Mouse (Mus musculus) fat pad, adult 2 months (tissue): ENCODE measurements around the gene Cnksr1.

Experiments
- DNase-seq: peaks from one replicate; pipeline ENCODE4 v3.0.0-alpha.2; 2011; ENCODE audit warnings: low read depth, low spot score; ENCODE audit errors: extremely low read depth

Gene Cnksr1

DNA sequence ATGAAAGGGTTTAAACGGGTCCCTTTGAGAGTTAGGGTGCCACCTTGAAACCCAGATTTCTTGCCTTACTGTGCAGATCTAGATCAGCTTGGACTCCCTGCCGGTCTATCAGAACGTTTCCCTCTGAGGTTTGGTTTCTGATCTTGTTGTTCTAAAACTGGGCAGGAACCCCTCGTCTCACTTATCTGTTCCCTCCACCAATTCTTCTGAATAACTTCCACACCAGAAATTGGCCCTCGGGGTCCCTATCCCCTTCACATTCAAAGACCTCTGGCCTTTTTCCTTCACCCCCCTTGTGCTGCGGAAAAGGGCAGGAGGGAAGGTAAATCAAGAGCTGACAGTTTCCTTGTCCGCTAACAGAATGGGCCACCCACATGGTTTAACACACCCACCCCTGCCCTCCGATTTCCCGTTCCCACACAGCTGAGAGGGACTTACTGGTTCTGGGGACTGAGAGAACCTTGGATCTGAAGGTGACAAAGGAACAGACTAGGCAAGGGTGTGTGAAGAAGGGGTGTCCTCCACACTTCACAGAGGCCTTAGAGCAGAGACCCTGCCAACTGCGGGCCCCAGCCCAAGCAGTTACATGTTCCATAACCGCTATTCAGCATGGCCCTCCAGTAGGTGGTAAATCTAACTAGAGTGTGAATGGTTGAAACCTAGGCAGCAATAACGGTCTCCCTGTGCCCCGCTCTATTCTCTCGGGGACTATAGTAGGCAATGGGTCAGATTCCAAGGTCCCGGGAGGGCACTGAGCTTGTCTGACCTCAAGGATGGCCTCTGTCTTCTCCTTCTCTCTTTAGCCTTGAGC lies 14.9 kb upstream of the Cnksr1 start:
- no peak for DNase-seq

DNA sequence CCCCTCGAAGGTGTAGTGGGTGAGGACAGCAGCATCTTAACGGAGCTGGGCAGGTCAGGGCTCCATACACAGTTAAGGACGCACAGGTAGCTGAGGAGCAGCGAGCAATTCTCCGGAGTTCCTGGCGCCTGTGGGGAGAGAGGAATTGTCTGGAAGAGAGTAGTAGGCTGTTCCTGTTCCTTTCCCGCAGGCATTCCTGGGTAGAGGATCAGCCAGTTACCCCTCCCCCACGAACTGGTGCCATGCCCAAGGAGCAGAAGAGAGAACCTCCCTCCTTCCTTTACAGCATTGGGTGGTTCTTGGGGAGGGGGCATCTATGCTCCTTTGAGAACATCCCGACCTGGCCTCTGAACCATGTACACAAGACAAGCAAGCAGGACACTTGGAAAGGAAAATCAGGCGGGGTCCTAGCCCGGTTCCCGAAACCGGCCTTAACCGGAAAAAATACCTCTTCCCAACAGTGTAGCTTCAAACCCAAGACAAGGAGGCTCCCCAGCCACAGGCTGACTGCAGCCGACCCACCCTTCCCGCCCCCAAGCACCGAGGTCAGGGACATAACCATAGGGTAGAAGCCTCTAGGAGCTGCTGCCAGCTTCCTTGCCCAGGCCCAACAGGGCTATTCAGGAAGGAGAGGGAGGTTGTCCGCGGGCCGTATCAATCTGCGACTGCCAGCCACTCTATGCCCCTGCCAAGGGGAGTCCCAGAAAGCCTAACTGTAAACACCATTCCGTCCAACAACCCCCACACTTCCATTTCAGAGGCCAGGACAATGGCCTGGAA lies 14.1 kb upstream of the Cnksr1 start:
- DNase-seq: no peak

DNA sequence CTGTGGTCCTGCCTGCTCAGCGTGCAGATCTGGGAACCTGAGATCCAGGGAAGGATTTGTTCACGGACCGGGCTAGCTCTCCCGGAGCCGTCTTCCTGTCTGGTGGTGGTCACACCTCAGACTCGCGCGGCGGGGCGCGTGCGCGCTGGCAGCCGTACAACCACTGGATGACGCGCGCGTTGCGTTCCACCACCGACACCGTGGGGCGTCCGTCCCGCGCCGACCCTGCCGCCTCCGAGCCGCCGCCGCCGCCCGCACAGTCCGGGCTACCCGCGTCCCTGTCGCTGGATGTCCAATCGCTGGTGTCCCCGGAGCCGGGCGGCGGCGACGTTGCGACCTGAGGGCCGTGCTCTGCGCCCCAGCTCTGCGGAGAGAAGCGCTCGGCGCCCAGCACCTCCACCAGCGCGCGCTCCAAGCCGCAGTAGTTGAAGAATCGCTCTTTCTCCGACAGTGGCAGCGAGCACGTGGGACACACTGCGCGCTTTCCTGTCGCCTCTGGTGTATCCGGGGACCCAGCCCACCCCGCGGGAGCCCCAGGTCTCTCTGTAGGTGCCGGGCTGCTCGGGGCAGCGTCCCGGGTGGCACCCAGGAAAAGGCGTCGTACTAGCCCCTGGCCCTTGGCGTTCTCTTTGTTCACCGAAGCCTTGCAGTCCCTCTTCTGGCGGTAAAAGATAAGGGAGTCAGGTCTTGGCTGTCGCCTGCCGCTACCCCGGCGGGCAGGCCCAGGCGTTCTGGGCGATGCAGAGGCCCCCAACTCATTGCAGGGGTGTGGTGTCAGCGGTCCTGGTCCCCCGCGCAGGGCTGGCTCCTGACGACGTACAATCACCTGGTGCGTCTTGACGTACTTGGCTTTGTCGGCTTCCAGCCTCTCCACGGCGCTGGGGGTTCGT lies 13.3 kb upstream of the Cnksr1 start:
- DNase-seq: no peak

DNA sequence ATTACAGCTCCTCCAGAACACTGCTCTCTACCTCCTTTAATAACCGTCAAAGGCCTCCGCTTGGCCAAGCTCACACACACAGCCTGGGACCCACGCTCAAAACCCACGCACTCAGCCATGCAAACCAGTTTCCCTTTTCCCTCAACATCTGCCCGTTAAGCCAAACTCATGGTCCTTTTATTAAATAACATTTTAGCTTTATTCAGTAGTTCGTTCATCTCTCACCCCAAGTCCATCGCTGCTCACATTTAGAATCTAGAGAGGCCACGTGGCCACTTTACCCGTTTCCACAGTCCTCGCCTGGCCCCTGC lies 12.7 kb upstream of the Cnksr1 start:
- DNase-seq: no peak

DNA sequence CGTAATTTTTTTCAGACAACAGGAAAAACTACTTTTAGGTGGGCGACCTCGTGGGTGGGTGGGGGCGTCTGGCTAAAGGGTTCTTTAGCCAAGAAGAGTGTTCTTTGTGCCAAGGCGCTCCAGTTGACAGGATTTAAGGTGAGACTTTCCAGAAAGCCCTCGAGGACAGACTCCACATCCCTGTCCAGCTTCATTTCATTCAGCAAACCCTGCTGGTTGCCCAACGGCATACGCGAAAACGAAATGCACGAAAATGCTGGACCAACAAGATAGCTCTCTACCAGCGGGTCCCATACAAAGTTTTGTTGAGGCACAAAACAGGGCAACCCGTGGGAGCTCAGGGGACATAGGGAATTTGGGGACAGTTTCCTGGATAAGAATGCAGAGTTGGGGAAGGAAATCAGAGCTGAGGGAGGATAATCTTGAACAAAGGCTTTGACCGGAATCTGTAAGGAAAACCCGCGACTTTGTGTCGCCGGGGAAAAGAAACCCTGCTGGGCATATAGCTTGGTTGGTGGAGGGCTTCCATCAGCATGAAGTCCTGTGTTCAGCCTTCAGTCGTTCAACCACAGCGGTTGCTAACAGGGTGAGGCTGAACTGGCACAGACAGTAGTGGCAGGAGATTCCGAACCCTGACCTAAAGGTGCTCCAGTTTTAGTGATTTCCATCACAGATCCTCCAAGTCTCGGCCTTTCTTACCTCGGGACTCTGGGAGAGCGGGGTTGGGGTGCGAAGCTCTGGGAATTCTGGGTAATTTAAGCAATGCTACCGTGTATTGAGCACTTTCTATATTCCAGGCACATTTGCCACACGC lies 12.1 kb upstream of the Cnksr1 start:
- no peak for DNase-seq

DNA sequence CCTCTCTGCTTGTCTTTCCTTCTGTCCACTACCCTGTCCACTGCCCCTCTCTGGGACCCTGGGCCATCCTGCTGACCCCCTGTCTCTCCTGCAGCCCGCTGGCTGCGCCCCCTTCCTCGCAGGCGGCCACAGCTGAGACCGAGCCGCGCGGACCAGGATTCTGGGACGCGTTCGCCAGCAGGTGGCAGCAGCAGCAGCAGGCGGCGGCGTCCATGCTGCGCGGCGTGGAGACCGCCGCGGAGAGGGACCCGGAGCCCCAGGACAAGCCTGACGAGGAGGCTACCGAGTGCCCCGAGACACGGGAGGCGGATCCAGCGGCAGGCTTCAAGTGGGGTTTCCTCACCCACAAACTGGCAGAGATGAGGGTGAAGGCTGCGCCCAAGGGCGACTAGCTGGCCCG lies 11.5 kb upstream of the Cnksr1 start:
- DNase-seq: no peak

DNA sequence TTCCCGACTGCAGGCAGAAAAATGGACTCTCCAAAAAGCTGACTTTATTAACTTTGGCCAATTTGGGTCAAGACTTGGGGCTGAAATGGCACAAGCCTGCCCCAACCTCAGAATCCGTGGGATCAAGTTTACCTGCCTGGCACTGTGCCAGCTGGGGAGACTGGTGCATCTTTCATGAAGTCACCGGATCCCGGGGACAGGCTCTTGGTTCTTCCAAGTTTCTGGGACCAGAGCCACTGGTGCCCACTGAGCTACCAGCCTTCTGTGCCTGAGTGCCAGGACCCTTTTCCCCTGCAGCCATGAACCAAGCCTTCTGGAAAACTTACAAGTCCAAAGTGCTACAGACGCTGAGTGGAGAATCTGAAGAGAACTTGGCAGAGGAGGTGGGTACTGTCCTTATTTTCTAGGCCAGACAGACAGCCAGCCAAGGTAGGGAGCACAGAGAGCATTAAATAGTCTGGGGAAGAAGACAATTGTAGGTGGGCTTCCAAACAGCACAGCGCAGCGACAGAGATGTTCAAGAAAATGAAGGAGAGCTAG lies 8.6 kb upstream of the Cnksr1 start, which contains the start of gene Gm30191:
Gene Gm30191 (plus strand): TSS at position 217 of the 540 bp plus-strand sequence.
- DNase-seq: no peak

DNA sequence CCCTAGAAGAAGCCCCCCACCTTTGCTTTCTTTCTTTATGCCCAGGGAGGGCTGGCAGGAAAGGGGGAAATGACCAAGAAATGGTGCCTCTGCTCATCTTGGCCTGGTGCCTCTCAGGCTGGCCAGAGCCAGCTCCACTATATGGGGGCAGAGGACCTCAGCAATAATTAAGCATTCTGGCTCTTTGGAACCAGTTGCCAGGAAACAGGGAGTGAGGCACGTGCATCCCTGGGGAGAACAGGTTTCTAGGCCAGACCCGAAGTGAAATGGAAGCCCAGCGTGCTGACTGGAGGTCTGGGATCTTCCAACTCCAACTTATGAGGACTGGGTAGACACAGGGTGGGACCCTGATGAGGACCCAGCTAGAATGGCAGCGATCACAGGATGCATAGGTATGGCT lies 8.1 kb upstream of the Cnksr1 start:
- no peak for DNase-seq

DNA sequence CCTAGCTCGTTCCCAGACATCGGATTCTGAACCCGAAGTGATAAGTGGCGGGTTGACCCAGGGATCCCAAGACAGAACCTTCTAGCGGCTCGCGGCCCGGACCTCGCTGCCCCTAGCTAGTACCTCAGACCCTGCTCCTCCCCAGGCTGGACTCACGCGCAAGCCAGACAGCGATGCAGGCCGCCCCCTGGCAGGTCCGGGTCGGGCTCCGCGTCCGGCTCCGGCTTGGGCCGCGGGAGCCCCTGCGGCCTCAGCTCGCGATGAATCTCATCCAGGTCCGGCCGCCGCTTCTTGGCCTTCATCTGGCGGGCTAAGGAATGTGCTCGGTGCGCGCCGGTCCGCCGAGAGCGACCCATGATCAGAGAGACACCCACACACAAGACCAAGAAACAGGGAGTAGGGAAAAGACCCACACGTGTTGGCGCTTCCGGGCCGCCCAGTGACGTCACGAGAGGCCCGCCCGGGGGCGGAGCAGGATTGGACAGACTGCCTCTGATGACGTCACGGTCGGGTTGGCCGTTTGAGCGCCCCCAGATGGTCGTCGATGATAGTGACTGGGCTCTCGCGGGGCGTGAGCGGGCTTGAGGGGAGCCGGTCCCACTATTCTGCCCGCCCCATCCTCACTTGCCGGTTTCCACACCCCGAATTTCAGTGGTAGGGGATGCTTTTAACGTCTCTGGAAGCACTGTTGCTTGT lies 7.1 kb upstream of the Cnksr1 start, which contains the start of gene Zfp593:
Gene Zfp593 (minus strand): TSS at position 445 of the 696 bp plus-strand sequence.
- peak; percentile 25 for DNase-seq

DNA sequence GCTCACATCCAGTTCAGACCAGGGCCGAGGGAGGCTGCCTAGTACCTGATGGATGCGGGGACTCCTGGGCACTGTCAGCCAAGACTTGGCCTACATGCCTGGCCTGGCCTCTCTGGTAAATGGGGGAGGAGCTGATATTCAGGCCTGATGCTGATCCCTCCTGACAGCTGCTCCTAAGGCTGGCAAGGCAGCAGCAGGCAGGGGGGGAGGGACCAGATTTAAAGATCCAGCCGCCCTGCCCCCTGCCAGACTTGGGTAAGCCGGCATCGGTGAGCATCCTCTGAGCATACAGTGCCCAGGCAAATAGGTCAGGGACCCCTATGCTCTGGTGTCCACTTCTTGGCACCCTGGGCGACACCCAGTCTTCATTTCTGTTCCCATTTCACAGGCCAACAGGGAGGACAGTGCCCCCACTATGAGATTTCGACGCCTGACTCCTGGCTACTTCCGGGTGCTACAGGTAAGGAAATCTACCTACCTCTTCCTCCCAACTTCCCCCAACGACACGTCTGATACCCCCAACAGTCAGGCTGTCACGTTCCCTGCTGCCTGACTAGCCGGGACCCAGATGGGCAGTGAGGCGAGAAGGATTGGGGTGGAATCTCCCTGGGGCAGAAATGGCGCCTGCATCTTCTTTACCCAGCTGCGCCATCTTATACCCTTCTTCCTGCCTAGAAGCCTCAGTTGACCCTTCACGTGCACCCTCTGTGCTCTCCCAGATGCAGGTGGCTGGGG lies 5.5 kb upstream of the Cnksr1 start, which contains the start of gene E130218I03Rik:
Gene E130218I03Rik (plus strand): TSS at position 147 of the 735 bp plus-strand sequence.
- DNase-seq: no peak

DNA sequence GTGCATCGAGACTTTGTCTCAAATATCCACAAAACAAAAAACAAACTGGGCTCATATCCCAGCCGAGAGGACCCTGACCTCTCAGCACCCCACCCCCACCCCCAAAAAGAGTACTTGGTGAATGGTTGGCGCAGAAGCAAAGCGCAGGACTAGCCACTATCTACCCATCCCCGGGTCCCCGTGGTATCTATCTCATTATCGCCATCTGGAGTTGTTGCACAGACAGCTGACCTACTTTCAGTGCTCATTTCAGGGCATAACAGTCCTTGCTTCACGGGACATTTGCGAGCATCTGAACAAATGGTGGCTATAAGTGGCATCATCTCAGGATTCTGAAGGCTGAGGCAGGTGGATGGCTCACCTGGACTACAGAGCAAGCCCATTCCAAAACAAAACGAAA lies 487 bp upstream of the Cnksr1 start:
- no peak for DNase-seq

DNA sequence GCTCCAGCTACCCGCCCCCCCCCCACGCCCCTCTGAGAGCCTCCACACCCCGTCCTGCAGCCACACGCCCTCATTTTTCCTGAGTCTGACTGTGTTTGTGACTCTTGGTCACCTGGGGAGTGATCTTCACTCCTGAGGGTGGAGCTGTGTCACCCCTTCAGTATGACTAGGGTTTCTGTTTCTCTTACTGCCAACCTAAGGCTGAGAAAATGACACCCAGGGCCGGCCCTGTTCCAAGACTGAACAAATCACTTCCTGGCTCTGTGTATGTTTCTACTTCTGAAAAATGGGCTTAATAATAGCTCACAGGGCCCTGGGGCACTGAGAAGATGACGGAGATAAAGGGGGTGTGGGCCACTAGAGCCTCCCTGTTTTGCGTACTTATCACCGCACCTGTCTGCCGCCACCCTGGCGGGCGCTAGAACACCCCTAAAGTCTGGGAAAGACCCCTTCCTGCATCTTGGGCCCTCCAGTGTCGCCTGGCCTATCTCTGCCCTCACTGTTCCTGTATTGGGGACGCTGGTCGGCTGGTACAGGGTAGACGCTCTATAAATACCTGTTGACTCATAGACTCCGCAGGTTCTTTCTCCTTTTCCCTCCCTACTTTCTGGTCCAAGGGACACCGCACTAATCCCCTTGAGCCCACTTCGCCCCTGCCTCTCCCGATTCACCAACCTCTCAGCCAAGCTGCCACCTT lies 469 bp downstream of the Cnksr1 start:
- DNase-seq: no peak

DNA sequence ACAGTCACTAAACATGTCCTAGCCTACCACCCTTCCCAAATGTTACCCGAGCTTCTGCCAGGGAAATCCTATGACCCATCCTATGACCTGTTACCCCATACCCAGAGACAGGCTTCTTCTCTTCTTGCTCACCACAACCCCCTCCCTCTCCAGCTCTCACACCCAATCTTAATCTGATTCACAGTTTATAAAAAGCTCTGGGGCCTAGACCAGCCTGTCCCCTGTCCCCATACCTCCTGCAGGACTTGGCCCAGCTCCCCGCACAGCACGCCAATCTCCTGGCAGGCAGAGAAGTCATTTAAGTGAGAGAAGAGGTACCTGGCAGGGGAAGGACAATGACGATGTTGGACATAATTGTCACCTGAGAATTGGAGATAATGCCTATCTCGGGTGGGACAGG lies 3.3 kb downstream of the Cnksr1 start:
- DNase-seq: no peak

DNA sequence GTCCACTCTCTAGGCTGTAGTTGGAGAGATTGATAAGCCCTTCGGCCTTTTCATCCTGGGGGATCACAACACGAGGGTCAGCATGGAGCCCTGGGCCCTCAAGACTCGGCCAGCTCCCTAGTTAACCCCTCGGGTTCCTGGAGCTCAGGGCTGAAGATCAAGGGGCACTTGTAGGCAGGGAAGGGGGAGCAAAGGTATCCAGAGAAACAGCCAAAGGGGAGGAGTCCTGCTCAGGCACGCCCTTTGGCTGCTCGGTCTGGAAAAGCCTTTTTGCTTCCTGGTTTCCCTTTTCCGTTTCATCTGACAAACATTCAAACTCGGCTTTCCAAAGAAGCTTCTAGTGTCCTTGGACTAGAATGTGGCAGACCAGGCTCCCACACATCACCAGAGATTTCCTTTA lies 7.8 kb downstream of the Cnksr1 start:
- no peak for DNase-seq

DNA sequence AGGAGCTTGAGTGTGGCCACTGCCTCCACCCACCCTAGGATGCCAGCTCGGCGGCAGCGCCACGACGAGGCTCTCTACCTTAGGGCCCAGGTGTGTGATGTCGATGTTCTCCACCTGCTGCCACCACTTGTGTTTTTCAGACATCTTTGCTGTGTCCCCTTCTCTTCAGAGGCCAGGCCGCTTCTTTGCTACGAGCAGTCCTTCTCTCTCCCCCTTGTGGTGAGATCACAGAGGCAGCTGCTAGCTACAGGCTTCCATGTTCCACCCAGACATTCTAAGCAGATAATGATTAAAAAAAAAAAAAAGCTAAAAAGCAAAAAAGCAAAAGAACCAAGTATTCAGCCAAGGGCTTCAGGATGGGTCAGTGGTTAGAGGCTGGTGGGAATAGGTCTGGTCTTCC lies 11.0 kb downstream of the Cnksr1 start, which contains the start of gene Catsper4:
Gene Catsper4 (minus strand): TSS at position 190 of the 400 bp plus-strand sequence.
- no peak for DNase-seq

DNA sequence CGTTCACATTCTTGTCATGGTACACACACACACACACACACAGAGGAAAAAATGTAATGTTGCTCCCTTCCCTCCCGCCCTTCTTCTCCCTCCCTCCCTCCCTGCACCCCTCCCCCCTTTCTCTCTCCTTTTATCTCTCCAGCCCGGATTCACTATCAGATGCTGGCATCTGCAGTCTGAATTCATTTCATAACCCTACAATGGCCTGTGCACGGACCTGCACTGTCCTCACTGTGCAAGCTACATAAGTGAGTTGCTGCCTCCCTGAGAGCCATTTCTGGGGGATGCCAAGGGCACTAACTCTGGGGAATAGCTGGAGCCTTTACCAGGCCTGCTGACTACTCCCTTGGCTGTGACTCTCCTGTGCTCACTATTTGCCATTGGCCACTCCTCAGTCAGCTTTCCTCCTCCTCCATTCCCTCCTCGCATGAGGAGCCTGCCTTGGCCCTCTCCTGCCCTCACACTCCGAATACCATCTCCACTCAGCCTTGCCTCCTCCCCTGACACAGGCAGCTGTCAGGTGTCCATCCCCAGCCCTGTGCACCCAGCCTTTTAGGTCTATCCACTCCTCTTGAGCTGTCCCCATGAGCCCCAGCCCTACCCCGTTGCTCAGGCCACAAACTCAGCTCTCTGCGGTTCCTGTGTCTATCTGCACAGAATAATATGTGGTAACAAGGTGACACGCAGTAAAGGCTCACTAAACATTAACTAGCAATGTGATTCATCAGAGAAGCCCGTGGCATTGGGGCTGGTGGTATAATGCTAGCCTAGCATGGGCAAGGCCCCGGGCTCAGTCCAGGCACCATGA lies 15.2 kb downstream of the Cnksr1 start:
- no peak for DNase-seq

DNA sequence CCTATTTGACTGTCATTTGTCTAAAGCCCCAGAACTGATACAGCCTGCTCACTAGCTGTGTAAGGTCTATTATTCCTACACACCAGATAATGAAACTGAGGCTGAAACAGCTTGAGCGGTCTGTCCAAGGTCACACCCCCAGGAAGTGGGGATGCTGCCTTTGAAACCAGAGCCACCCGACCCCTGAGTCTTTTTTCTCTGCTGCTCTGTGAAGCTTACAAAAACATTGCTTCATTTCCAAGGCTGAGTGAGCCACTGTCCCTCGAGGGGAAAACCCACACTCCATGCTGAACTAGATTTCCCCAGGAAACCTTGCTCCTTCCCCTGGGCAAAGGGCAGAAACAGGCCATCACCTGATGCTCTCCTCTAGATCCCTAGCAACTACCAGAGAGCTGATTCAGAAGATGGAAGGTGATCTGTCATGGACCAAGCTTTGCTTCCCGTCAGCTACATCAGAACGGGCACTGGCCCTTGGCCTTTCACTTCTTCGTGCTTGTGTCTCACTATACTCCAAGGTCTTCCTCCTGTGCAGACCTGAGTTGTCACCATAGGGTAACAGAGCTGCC lies 31.6 kb downstream of the Cnksr1 start:
- no peak for DNase-seq
